Mouse (Mus musculus) ES-Bruce4 (cell line): Measurements from ENCODE around the gene Stub1. TPM values are rescaled to one million over a fixed set of nuclear protein-coding genes. Genes with fewer than 3 reads are reported as not detected.
A peak's percentile ranks its signal among the peaks of the same experiment; 100 is the strongest.

Source experiments
- H3K27ac ChIP-seq: 2 replicates; pipeline ENCODE4 v1.5.1; 2012; ENCODE audit warnings: low read length, inconsistent platforms; ENCODE audit not compliant: insufficient read depth
- H3K27me3 ChIP-seq: 2 replicates; pipeline ENCODE4 v1.6.1; 2012; ENCODE audit warnings: mild to moderate bottlenecking, low read length, inconsistent platforms; ENCODE audit not compliant: control insufficient read depth, poor library complexity, insufficient read depth, severe bottlenecking
- H3K36me3 ChIP-seq: 2 replicates; pipeline ENCODE4 v1.6.1; 2012; ENCODE audit warnings: inconsistent platforms, mild to moderate bottlenecking, low read length, moderate library complexity; ENCODE audit not compliant: control insufficient read depth, poor library complexity, insufficient read depth, severe bottlenecking
- H3K4me1 ChIP-seq: one replicate; pipeline ENCODE4 v1.8.1; 2011; ENCODE audit warnings: low read length; ENCODE audit not compliant: control insufficient read depth, insufficient read depth
- H3K4me3 ChIP-seq: 2 replicates; pipeline ENCODE4 v1.5.1; 2011; ENCODE audit warnings: low read depth, mild to moderate bottlenecking, low read length
- H3K9ac ChIP-seq: 2 replicates; pipeline ENCODE4 v1.6.1; 2012; ENCODE audit warnings: low read depth, mild to moderate bottlenecking, inconsistent platforms; ENCODE audit not compliant: poor library complexity, severe bottlenecking
- H3K9me3 ChIP-seq: replicated peaks from 2 replicates; pipeline ENCODE4 v1.6.1; 2012; ENCODE audit warnings: mild to moderate bottlenecking, low read length, inconsistent platforms; ENCODE audit not compliant: control insufficient read depth, poor library complexity, insufficient read depth, severe bottlenecking
- CTCF ChIP-seq: IDR thresholded peaks from one replicate; pipeline ENCODE4 v1.8.1; 2011; ENCODE audit warnings: low read depth, low read length
- EP300 ChIP-seq: IDR thresholded peaks from 2 replicates; pipeline ENCODE4 v1.6.1; 2011; ENCODE audit warnings: low read depth, low read length; ENCODE audit not compliant: insufficient read depth
- POLR2A ChIP-seq: IDR thresholded peaks from one replicate; pipeline ENCODE4 v1.8.1; 2011; ENCODE audit warnings: low read length; ENCODE audit not compliant: insufficient read depth
- polyA plus RNA-seq: library from polyadenylated mRNA; stranded (reverse); fragments of >200 nt; gene quantifications from 2 replicates; pipeline ENCODE4 v1.2.4, GENCODE M21; 2011; ENCODE audit warnings: low read depth; ENCODE audit not compliant: missing spikeins, insufficient read depth, insufficient read length

The Stub1 gene
- polyA plus RNA-seq, 1 experiment: 97.8 TPM

- no peaks in the 10 kb centered on the region for H3K9me3 ChIP-seq
- TF ChIP-seq EP300 (no peak), CTCF (no peak), POLR2A (no peak)
- H3K4me1 ChIP-seq: peaks cover 3% of the 10 kb centered on the region
- no peak overlapping the region for H3K4me3 ChIP-seq
- H3K36me3 ChIP-seq: no peaks in the 10 kb centered on the region
- H3K9ac ChIP-seq: no peak overlapping the region
- no peaks in the 10 kb centered on the region for H3K27me3 ChIP-seq
- no peak overlapping the region for H3K27ac ChIP-seq
Observed at GRCm38 (mm10) chr17:25865288-25865687, 32.1 kb upstream of the Stub1 start.

DNA sequence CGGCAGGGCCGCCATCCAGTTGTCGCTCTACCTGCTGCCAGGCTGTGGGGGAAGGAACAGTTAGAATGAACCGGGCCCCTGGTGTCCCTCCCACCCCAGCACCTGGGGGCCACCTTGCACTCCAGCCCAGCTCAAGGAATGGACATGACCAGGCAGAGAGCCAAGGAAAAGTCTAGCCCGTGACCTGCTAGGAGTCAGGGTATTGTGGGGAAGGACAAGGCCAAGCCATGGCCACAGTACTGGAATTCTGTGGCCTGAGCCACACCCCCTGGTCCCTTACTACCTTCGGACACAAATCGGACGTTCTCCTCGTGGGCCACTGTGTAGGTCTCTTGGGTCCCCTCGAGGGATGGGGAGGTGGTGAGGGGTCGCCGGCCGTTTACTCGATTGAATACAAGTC is 31.1 kb upstream of the Stub1 start:
- Histone ChIP-seq H3K27ac (no peak overlapping the region), H3K9ac (no peak overlapping the region), H3K9me3 (no peaks in the 10 kb centered on the region), H3K4me1 (peaks cover 3% of the 10 kb centered on the region), H3K36me3 (no peaks in the 10 kb centered on the region), H3K27me3 (no peaks in the 10 kb centered on the region), H3K4me3 (no peak overlapping the region)
- no peak for TF ChIP-seq EP300
- no peak for TF ChIP-seq CTCF

GRCm38 (mm10) chr17:25863681-25864080 is 30.5 kb upstream of the Stub1 start:
- H3K9me3 ChIP-seq: no peaks in the 10 kb centered on the region
- H3K4me1 ChIP-seq: peaks cover 3% of the 10 kb centered on the region
- H3K27me3 ChIP-seq: no peaks in the 10 kb centered on the region
- no peak overlapping the region for H3K4me3 ChIP-seq
- no peak overlapping the region for H3K9ac ChIP-seq
- no peak overlapping the region for H3K27ac ChIP-seq
- no peaks in the 10 kb centered on the region for H3K36me3 ChIP-seq
- no peak for TF ChIP-seq POLR2A
- TF ChIP-seq CTCF: no peak
- no peak for TF ChIP-seq EP300

- Histone ChIP-seq H3K9ac (peak overlapping the region; percentile 66), H3K4me3 (peak overlapping the region; percentile 83), H3K9me3 (no peaks in the 10 kb centered on the region), H3K4me1 (peaks cover 3% of the 10 kb centered on the region), H3K36me3 (no peaks in the 10 kb centered on the region), H3K27ac (no peak overlapping the region), H3K27me3 (no peaks in the 10 kb centered on the region)
- TF ChIP-seq POLR2A: no peak
- no peak for TF ChIP-seq CTCF
Observed at GRCm38 (mm10) chr17:25861704-25862612, 28.8 kb upstream of the Stub1 start.

DNA sequence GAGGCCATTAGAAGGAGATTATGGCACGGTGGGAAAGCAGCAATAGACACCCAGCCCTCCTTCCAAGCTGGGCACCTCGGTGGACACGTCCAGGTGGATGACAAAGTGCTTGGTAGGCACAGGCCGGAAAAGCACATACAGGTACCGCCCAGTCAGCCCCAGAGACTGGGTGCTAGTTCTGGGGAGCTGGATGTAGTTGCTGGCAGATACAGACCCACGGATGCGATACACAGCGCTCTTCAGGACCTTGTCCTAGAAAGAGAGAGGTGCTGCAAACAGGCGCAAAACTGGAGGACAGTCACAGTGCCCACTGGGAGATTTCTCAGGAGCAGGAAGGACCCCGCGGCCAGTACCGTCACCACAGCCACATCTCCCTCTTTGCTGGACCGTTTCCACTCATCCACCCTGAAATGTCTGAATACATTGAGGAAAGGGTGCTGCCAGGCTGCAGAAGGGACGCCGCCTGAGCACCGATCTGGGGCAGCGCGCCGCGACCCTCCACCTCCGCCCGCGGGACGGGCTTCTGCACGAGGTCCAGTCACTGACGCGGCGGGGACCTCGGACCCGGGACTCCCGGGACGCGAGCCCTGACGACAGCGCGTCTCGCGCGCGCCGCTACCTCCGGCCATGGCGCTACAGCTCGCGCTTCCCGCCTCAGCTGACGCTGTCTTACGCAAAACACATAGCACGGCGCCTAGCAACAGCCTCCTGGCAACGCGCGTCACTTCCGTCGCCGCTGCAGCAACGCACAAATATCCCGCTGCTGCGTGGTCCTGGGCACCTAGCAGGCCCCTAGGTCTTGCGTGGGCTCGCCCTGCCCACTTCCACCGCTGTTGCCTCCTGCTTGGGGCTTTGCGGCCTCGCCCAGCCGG is 27.9 kb upstream of the Stub1 start, which contains the start of gene Wdr90:
Gene Wdr90 (minus strand): TSS at position 670 of the 872 bp plus-strand sequence.
- no peaks in the 10 kb centered on the region for H3K36me3 ChIP-seq
- H3K9ac ChIP-seq: peak within 1 kb of the TSS; percentile 66
- no peaks in the 10 kb centered on the region for H3K9me3 ChIP-seq
- no peaks in the 10 kb centered on the region for H3K27me3 ChIP-seq
- H3K4me1 ChIP-seq: peaks cover 3% of the 10 kb centered on the region
- H3K27ac ChIP-seq: no peak within 1 kb of the TSS
- TF ChIP-seq CTCF: no peak
- peak; percentile 33 for TF ChIP-seq POLR2A
- TF ChIP-seq EP300: 0 out of 2 replicates have a peak, but pooled peaks have one; percentile 60
- H3K4me3 ChIP-seq: peak within 1 kb of the TSS; percentile 83
